Mouse (Mus musculus) E14TG2a.4 (cell line): Measurements from ENCODE around the gene Wdr81.

Experiments used
- CTCF ChIP-seq: conservative IDR thresholded peaks from 2 replicates; pipeline ENCODE4 v1.5.1; 2014; ENCODE audit warnings: low read length
- NANOG ChIP-seq: IDR thresholded peaks from 2 replicates; pipeline ENCODE4 v1.6.1; 2014; ENCODE audit warnings: borderline replicate concordance, low read length, mixed read lengths
- POU5F1 ChIP-seq: IDR thresholded peaks from 2 replicates; pipeline ENCODE4 v1.6.1; 2014; ENCODE audit warnings: low read length, borderline replicate concordance

GRCm38 (mm10) chr11:75468410-75468809 is 13.9 kb upstream of the Wdr81 start:
- TF ChIP-seq CTCF (no peak), POU5F1 (no peak), NANOG (no peak)
